Mouse (Mus musculus) erythroblast, embryonic 14.5 days (primary cell): ENCODE measurements around the gene Lrrc4.

Experiments
- GATA1 ChIP-seq: IDR thresholded peaks from 2 replicates; pipeline ENCODE4 v1.6.1; 2012; ENCODE audit warnings: low read length, inconsistent platforms, mixed read lengths
- TAL1 ChIP-seq: IDR thresholded peaks from 3 replicates; pipeline ENCODE4 v1.6.1; 2012; ENCODE audit warnings: low read length, inconsistent platforms, mixed read lengths

GRCm38 (mm10) chr6:28783082-28783647 lies 48.4 kb downstream of the Lrrc4 start:
- TF ChIP-seq TAL1 (no peak), GATA1 (no peak)
